Mouse (Mus musculus) MN1 (cell line): ENCODE measurements around the gene Tekt3.

Experiments used
- DNase-seq: peaks from one replicate; pipeline ENCODE4 v3.0.0-alpha.2; 2016; ENCODE audit warnings: low spot score

Gene Tekt3

DNA sequence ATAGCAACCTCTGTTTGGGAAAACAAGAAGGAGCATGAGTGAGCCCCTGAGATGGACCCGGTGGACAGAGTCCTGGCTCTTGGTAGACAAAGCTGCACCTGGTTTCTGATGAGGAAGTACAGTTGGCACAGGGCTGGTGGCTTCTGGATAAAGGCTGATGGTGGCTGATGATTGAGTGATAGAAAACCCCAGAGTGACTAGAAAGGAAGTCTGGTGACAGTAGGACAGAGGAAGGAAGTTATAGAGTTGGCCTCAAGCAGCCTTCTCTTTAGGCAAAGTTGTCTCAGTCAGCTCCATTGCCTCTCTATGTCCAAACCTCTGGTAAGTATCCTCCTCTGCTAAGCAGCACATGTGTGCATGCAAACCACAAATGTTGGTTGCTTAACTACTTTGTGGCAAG, 1.5 kb upstream of the Tekt3 start:
- no peak for DNase-seq

DNA sequence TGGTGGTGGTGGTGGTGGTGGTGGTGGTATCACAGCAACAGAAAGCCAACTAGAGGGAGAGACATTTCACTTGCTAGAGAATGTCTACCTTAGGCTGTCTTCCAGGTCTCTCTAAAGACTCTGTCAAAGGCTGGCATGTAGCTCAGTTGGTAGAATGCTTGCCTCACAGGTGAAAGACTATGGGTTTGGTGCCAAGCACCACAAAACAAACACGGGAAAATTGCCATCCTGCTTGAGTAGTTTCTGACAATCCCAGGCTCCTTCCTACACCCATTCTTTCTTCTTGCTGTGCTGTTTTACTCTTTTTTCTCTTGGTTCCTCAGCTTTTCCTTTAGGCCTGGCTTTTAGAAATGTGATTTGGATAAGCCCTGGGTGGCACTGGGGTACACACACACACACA, 5.1 kb downstream of the Tekt3 start:
- DNase-seq: no peak

DNA sequence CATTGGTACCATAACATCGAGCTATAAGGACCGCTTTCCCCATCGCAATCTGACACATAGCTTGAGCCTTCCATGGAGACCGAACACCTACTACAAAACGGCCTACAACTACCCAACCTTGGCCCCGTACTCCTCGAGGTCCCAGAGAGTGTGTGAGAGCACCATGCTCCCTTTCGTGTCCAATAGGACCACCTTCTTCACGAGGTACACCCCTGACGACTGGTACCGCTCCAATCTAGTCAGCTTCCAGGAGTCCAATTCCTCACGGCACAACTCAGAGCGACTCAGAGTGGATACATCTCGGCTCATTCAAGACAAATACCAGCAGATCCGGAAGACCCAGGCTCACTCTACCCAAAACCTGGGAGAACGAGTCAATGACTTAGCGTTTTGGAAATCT, 8.6 kb downstream of the Tekt3 start:
- DNase-seq: no peak

DNA sequence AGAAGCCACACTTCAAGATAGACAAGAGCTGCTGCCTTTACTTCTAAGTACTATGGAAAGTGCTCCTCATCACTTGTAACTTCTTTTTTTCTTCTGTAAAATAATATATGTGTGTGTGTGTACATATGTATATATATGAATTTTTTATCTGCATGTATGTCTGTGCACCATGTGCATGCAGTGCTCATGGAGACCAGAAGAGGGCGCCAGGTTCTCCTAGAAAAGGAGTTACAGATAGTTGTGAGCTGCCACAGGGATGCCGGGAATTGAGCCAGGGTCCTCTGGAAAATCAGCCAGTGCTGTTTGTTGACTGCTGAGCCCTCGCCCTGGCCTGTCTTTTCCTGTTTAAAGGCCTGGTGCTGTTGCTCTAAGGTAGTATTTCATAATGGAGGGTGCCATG, 23.1 kb downstream of the Tekt3 start:
- DNase-seq: no peak

DNA sequence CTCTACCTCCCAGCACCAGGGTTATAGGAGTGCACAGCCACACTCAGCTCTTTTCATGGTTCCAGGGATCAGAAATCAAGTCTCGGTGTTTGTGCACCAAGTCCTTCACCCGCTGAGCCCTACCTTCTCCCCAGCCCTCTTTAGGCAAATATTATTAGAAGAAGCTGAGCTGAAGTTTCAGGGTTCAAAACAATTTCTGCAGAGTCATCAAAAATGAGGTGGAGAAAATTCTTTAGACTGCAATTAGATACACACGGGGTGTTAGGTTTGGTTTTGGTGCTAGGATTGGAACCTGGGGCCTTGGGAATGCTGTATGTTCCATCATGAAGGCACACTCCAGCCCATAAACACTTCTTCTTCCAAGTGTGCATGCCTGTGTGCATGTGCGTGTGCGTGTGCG, 27.2 kb downstream of the Tekt3 start:
- DNase-seq: no peak

DNA sequence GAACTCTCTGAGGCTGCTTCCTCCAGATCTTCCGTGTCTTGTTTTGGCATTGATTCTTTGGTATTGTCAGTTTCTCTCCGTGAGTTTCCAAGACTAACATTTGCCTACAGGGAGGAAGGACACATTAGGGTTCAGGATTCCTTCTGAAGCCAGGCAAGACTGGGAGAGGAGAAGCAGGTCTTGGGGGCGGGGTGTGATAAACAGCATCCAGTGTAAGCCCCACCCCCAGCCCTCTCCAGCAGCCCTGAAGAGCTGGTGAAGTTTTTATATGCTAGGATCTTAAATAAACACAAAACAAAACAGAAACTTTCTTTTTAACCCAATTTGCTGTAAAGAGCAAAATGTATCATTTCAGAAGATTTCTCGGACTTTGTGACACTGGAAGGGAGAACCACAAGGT, 28.8 kb downstream of the Tekt3 start:
- no peak for DNase-seq

DNA sequence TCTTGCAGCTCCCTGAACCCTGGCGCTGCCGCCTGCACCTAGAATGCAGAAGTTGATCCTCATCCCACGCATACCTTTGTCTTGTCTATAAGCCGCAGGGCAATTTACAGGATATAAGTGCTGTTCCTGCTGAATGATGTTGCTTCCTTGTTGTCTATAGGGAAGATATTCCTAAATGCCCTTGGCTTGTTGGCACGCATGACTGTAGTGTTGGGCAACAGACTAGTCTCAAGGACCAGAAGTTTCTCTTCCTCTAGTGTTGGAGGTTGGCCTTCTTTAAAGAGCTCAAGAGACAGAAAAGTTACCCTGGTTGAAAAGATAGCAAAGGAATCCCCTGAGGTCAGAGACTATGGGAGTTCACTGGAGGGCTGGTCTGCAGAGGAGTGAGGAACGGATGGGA, 29.5 kb downstream of the Tekt3 start:
- no peak for DNase-seq

DNA sequence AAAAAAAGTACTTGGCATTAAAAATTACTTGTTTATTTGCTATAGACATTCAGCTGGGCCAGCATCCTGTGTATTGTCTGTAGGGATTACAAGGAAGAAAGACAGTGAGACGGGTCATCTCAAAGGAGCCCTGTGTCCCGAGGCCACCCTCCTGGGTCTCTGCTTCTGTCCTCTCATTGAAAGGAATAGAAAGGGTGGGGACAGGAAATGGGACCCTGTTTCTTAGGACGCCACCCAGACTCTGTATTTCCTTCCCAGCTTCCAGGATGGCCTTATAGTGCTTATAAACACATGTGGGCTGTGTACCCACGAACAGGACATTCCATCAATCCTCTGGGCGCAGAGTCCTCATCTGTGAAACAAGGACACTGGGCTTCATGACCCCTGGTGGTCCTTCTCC, 30.8 kb downstream of the Tekt3 start:
- no peak for DNase-seq

DNA sequence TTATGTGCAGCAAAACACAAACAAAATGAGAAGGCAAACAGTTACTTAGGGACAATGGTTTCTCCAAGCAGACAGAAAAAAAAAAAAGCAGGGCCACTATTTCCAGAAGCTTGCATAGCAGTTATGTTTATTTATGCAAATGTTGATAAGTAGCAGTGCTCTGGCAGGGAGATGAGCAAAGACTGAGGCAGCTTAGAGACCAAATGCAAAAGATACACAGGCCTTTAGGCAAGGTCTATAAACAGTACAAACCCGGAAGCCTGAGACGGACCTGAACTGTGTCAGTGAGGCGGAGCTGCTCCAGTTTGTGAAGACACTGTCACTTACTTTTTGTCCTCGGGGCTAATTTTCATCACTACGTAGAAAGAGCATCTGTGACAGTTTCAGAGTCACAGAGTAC, 32.1 kb downstream of the Tekt3 start:
- DNase-seq: no peak

DNA sequence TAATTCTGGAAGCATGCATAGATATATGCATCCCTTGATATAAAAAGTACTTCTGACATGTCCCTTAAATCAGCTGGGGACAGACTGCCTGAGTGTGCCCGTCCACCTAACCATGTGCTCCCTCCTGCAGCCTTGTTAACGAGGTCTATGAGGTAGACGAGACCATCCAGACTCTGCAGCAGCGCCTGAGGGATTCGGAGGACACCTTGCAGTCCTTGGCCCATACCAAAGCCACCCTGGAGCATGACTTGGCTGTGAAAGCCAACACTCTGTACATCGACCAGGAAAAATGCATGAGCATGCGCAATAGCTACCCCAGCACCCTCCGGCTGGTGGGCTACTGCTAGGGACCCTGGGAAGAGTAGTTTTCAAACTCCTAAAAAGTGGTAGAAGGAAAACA, 33.0 kb downstream of the Tekt3 start:
- DNase-seq: no peak

DNA sequence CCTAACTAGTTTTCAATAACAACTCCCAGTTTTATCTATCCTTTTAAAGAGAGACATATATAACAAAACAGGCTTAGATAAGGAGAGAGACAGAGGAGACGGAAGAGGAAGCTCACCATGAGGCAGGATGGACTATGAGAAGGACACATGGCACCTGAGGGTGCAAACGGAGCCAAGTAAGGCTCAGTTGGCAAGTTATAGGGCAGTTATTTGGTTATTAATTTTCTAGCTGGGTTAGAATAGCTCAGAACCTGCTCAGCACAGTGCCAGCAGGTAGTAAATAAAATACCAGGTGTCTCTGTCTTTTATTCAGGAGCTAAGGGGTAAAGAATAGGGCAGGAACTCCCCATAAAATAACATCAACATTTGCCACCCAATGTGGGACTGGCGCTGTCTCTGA, 36.6 kb downstream of the Tekt3 start:
- no peak for DNase-seq

DNA sequence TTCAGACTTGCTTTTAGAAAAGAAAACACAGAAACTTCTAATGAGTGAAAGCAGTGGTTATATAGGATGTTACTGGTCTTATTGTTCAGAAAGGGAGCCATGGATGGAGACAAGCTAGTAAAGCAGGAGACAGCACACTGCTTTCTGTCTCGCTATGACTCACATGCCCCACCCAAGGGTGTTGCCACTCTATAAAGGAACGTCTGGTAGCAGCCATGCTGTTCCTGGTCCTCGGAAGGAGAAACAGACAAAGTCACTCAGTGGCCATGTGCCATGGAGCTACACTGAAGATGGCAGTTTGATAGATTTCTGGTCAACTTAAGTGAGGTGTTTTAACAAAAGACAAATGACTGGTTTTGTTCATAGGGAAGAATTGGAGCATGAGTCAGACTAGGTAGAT, 37.9 kb downstream of the Tekt3 start:
- peak; percentile 14 for DNase-seq

DNA sequence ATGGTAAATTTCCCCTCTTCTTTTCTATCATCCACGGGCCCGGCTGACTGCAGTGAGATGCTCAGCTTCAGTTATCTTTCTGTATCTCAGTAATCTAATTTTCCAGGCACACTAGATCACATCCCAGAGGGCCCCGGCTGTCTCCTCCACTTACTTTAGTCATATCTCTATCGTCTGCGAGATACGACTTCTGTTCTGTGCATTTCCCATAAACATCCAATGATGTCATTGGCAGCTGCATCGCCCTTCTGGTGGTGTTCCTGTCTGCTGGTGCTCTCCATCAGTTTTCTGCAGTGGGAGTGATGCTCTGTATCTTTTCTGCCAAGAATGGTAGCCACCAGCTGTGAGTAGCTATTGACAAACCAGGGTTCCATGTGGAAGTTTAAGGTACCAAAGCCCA, 41.8 kb downstream of the Tekt3 start:
- DNase-seq: peak; percentile 91

DNA sequence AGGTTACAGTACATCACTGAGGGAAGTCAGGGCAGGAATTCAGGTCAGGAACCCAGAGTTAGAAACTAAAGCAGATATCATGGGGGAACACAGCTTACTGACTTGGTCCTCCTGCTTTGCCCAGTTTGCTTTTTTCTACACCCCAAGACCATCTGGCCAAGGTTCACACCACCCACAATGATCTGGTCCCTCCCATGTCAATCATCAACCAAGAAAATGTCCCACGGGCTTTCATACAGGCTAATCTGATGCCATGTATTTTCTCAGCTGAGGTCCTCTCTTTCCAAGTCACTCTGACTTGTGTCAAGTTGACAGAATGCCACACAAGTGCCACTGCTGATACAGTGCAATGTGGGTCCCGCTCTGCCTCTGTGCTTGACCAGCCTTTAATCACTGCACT, 42.6 kb downstream of the Tekt3 start:
- DNase-seq: no peak

DNA sequence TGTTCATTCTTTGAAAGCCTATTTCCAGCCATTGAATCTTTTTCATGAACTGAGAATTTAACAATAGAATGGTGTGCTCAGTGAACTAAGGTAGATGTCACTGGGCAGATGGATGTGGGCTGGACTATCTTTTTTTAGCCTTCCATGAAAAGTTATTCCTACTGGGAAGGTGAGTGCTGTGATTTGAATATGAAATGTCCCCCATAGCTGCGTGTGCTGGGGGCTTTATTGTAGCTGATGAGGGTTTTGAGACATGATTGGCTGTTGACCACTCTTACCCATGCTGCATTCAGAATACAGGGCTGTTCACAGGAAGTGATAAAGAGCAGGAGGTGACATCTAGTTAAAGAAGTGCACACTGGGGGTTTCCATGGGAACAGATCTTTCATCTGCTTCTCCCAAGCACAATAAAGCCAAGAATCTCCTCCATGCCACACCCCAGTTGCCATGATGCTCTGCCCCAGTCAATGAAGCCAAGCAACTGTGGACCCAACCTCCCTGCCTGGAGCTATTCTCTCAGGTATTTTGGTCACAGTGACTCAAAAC, 47.8 kb downstream of the Tekt3 start:
- DNase-seq: no peak

DNA sequence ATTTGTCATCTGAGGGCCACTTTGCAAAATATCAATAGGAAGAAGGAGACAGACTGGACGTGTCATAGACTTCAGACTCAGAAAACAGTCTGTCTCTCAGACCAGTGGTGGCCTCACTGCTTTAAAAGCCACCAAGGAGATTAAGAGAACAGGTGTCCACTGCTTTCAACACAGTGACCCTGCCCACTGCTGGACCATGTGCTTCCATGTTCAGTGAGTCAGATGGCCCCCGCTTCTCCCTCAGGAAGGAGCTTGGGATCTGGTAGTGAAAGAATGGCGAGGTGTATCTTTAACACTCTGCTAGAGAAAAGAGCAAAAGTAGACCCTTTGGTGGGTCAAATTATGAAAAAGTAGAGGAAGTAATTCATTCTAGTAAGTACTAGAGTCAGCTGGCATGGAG, 48.9 kb downstream of the Tekt3 start:
- DNase-seq: no peak

DNA sequence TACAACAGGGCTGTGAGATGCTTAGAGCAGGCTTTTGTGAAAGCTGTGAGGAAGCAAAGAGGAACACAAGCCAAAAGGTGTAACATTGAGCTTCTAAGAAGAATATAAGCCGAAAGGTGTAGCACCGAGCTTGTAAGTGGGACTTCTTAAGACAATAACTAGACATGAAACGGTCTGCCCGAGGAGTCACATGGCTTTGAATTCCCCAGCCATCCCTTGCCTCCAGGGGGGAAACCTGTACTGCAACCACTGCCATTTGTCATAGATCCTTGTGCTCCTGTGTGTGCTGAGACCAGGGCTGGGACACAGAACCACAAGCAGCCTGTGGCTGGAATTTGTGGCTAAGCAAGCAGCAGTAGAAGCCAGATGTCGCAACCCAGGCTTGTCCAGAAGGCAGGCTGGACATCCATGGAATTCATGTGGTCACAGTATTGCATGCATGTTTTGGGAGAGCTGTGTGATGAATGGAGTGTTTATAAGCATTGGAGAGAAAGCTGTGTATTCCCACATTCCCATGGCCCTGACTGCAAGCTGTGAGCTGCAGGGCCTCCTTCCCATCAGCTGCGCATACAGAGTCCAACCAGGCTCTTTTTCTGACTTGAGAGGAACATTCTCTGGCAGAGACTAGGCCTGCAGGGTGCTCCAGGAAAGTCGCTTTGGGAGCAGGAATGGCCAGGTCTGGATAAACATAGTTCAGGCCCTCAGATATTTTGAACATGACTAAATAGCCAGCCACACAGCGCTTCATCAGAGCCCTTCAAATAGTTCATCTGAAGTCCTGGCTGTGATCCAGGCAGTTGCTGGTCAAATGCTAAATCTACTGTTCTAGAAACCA, 53.6 kb downstream of the Tekt3 start:
- DNase-seq: no peak

DNA sequence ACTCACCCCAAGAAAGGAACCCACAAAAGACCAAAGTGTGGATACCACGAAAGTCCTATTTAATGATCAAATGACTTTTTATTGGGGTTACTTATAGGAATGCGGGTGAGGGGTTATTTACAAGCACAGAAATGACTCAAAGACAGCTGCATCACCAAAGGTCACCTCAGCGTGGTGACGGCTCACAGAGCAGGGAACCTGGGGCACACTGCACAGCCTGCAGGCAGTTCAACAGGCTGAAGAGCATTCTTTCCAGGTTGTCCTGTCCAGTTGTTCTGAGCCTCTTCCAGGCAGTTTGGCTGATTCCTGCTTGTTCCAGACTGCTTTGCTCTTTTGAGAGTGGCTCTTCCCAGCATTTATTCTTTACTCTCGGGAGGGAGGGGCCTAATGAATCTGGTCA, 55.2 kb downstream of the Tekt3 start:
- no peak for DNase-seq

DNA sequence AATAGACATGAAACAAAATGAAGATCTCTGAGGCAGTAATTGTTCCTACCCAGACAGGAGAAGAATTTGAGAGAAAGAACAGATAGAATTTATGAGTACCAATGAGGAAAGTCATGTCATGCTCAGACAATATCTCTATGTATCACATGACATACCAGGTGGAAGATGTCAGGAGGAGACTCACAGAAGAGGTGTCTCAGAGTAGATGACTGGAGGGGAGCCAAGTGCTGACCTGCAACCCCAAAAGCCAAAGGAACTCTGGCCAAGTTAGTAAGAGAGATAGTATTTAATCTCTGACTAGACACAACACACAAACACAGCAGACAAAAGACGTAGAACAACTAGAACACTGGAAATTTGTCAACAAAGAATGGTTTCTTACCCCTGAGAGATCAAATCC, 55.8 kb downstream of the Tekt3 start:
- no peak for DNase-seq

DNA sequence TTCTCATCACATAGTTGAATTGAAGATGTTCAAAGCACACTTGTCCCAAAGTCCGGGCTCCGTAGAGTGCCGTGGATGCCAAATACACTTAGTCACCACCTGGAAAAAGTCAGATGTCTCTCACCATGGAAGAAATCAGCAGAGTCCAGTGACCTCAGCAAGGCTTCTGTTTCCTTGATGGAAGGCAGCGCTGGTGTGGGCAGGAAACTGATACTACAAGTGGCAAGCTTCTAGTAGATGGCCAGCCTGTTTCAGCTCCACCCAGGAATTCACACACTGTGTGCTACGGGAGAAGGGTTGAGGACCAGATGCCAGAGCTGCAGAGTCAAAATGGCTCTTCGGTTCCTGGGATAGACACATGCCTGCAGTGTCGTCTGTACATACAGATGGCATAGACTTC, 58.3 kb downstream of the Tekt3 start:
- peak; percentile 29 for DNase-seq

DNA sequence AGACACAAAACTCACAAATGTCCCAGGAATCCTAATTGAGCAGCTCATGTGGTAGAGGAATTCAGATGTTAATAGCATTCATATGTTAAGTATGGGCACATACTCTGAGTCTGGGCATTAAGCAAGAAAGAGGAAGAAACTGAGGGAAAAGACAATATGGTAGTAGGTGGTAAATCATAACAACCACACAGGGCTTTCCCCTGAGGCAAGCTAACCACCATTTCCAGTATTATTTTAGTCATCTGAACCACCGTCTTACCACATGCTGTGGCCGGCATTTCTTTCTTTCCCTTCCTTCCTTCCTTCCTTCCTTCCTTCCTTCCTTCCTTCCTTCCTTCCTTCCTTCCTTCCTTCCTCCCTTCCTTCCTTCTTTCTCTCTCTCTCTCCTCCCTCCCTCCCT, 60.8 kb downstream of the Tekt3 start:
- DNase-seq: no peak

DNA sequence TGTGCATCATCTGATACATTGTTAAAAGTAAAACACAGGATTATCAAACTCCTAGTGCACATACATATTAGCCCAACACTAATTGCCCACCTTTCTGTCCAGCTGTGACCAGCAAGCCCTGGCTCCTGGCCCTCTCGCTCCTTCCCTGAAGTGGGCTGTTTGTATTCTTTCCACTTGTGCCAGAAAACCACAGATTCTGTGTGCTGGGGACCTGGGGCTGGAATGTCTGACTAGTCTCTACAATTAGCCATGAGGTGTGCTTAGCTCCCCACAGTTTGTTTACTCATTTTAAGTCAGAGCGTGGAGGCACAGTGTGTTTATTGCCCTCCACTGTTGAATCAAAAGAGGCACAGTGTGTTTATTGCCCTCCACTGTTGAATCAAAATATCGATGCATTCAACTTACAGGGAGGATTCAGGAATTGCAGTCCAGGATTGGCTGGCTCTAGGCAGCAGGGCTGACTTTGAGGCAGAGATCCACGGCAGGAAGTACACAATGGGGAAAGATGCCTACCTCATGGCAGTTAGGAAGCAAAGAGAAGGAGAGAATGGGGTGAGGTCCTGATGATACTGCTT, 61.4 kb downstream of the Tekt3 start:
- no peak for DNase-seq

DNA sequence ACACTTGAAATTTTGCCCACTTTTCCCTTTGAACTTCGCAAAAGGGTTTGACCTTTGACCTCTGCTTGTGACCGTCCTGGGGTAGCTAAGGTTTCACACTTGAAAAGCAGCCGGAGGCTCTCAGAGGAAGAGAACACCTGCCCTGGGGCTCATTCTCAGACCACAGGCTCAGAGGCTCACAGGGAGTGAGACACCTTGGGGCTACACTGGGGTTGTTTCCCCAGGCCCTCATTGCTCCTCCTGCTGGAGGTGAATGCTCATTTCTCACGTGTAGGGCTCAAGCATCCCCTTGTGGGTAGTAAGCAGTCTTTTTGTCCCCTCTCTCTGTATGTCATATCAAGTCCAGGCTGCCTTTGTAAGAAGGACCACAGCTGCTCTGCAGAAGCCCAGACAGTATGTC, 62.9 kb downstream of the Tekt3 start:
- DNase-seq: no peak
